Mouse (Mus musculus): ENCODE data around the gene Rcn3. TPM values are rescaled to one million over a fixed set of nuclear protein-coding genes. Genes with fewer than 3 reads are reported as not detected.

Gene Rcn3
- polyA plus RNA-seq, 1 experiment from 2014 or later, result 362 TPM

DNA sequence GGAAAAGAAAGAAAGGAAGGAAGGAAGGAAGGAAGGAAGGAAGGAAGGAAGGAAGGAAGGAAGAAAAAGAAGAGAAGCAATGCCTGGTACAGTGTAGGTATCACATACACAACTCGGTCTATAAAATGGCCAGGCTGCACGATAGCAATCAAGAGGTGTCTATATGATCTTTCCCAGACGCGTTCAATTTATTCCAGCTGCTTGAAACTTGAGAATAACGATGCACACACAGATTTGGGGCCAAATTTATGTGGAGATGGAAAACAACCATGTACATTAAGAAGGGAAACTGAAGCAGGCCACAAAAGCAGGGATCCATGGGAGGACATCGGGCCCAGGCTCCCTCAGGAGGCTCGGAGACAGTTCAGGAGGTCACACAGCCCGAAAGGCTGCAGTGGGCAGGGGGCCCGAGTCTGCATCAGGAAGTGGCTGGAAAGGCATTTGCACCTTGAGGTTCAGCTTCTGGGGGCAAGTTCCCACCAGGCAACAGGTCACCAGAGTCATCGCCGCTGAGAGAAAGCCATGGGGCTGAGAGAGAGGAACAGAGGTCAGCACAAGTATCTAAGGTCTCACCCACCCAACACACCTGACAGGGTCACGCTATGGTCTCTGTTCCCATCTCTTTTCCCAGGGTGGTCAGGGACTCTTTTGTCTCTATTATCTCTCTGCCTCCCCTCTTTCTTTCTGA is 951 bp upstream of the Rcn3 start:
- H3K4me2 ChIP-seq, result peak overlapping the region; percentile 28
- no peak overlapping the region for H3K9ac ChIP-seq
- peak overlapping the region; percentile 91 for H3K27ac ChIP-seq
- H3K27me3 ChIP-seq, result no peaks in the 10 kb centered on the region
- peaks cover 21% of the 10 kb centered on the region for H3K36me3 ChIP-seq
- H3K9me3 ChIP-seq (replicated peaks), result no peaks in the 10 kb centered on the region
- ATAC-seq (replicated peaks; ENCODE audit: low FRiP score), result no peak
- 38% methylated on average over 12 of the region's 12 CpGs for WGBS
- no peak overlapping the region for H3K4me3 ChIP-seq (replicated peaks)
- H3K4me1 ChIP-seq, result peaks cover 53% of the 10 kb centered on the region

DNA sequence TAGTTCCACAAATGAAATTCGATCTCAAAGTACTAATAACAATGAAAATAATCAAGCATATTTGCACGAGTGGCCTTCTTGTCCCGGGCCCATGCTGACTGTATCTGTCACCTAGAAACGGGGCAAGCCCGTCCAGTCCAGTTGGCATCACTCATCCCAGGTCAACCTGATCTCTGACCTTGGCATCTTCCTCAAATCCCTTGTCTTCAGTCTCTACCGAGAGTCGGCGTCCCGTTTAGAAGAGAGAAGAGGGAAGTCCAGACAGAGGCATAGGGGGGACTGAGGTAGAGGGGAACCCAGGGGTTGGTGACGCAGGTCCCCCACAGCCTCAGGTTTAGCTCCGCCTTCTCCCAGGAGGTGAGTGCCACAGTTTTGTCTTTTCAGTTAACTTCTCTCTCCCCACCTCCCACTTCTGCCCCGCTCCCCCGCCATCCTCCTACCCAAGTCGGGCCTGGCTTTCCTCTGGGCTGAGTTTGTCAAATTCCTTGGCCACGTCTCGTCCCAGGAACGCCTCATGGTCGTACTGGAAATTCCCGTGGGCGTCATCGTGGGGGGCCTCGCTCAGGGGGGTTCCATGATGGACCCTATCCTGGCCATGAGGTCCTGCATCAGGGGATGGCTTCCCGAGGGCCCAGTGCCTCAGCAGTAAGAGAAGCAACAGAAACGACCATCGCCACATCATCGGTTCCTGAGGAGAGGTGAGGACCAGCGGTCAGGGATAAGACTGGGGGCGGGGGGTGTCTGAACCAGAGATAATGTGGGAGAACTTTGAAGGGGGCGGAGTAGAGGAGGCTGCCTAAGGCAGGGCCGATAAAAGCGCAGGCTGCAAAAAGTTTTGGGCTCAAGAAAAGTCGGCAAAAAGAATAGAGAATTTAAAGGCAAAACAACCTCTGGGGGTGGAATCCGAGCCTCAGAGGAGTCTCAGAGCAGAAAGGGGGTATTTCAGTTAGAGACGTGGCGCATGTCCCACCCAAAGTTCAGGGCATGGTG is 725 bp downstream of the Rcn3 start:
- peak; percentile 52 for ATAC-seq (replicated peaks; ENCODE audit: low FRiP score)
- Histone ChIP-seq H3K4me1 (peaks cover 47% of the 10 kb centered on the region), H3K9ac (peak overlapping the region; percentile 77), H3K9me3 (replicated peaks) (no peaks in the 10 kb centered on the region), H3K4me2 (peak overlapping the region; percentile 79), H3K36me3 (peaks cover 36% of the 10 kb centered on the region), H3K4me3 (replicated peaks) (peak overlapping the region; percentile 59), H3K27ac (peak overlapping the region; percentile 90), H3K27me3 (no peaks in the 10 kb centered on the region)
- WGBS, result 8% methylated on average over 35 of the region's 35 CpGs

DNA sequence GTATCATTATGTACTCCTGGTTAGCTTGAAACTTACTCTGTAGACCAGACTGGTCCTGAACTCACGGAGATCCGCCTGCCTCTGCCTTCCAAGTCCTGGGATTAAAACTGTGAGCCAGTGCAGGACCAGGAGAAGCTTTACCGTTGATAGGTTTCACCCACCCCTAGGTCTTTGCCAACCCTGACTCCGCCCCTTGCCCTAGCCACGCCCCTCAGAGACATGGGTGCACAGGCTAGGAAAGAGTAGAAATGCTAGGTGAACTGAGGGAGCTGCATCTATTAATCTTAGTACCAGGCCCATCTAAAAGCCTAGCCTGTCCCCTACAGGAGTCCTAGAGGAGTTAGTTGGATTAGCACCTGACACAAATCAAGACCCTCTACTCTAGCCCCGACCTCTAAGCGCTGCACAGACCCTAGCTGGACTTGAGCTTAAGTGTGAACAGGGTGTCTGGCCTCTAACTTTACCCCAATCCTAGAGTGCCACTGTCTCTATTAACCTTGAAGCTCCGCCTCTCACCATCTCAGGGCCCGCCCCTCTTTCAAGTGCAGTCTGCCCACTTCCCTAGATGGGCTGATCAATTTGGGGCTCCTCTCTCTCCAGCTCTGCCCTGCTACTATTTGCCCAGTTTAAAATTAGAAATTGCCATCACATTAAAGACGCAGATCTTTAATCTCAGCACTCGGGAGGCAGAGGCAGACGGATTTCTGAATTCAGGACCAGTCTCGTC is 1.6 kb downstream of the Rcn3 start:
- Histone ChIP-seq H3K4me3 (replicated peaks) (peak overlapping the region; percentile 59), H3K4me1 (peaks cover 45% of the 10 kb centered on the region), H3K9me3 (replicated peaks) (no peaks in the 10 kb centered on the region), H3K9ac (peak overlapping the region; percentile 77; the same call in 1 of the 2 replicates), H3K27me3 (no peaks in the 10 kb centered on the region), H3K27ac (peak overlapping the region; percentile 90; the same call in 1 of the 2 replicates), H3K4me2 (peak overlapping the region; percentile 79), H3K36me3 (peaks cover 42% of the 10 kb centered on the region)
- ATAC-seq (replicated peaks; ENCODE audit: low FRiP score), result no peak
- WGBS, result 76% methylated on average over 13 of the region's 13 CpGs

DNA sequence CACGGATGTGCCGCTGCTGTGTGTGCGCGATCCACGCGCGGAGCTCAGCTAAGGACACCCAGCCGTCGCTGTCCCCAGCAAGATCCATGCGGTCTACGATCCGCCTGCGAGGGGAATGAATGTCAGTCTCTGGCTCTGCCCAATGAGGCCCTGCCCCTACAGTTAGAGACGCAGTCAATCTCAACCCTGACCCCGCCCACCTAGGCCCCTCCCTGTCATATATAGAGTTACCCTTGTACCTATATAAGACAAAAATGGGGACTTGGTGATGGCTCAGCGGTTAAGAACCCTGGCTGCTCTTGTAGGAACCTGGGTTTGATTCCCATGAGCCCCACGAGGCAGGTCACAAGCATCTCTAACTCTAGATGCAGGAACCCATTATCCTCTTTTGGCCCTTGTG is 3.4 kb downstream of the Rcn3 start:
- no peaks in the 10 kb centered on the region for H3K27me3 ChIP-seq
- H3K4me2 ChIP-seq, result no peak overlapping the region
- ATAC-seq (replicated peaks; ENCODE audit: low FRiP score), result no peak
- H3K9me3 ChIP-seq (replicated peaks), result no peaks in the 10 kb centered on the region
- no peak overlapping the region for H3K27ac ChIP-seq
- H3K4me1 ChIP-seq, result peaks cover 27% of the 10 kb centered on the region
- H3K36me3 ChIP-seq, result peaks cover 60% of the 10 kb centered on the region
- H3K9ac ChIP-seq, result no peak overlapping the region
- H3K4me3 ChIP-seq (replicated peaks), result no peak overlapping the region
- WGBS, result 94% methylated on average over 17 of the region's 17 CpGs

DNA sequence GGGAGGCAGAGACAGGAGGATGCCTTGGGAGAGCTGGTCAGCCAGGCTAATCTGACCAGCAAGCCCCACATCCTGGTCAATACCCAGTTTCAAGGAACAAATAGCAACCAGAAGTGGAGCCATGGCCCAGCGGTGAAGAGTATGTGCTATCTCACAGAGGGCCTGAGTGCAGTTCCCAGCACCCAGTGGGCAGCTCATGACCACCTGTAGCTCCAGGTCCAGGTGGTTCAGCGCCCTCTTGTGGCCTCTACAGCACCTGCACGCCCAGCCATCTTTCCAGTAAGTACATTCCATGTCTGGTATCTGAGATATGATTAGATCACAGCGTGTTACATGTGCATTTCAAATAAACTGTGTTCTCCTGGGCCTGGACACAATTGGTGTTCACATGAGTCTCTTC is 5.9 kb downstream of the Rcn3 start:
- no peak for ATAC-seq (replicated peaks; ENCODE audit: low FRiP score)
- Histone ChIP-seq H3K9me3 (replicated peaks) (no peaks in the 10 kb centered on the region), H3K27me3 (no peaks in the 10 kb centered on the region), H3K9ac (no peak overlapping the region), H3K36me3 (peaks cover 78% of the 10 kb centered on the region), H3K4me3 (replicated peaks) (no peak overlapping the region), H3K4me2 (no peak overlapping the region), H3K4me1 (peaks cover 28% of the 10 kb centered on the region), H3K27ac (no peak overlapping the region)
- WGBS, result 84% methylated on average over 4 of the region's 4 CpGs

DNA sequence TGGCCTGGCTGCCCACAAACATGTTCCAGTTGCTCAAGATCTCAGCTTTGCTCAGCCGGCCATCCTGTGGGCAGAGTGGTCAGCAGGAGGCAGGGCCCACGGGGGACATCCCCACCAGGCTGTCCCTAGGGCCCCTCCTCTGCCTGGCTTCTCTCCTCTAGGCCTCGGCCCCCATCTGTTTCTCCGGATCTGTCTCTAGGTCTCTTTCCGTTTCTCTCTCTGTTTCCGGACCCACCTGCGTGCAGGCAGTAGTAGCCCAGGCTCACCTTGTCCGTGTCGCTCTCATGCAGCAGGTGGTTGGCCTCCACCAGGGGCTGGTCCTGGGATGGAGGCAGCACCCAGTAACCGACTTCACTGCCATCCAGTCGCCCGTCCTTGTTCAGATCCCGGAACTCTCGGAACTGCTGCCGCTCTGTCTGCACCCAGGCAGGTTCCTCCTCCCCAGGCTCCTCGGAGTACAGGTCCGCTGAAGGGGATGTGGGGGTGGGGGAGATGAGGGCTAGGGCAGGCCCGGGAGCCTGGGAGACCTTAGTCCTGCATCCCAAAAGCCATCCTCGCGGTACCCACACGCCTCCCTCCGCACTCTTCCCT is 8.6 kb downstream of the Rcn3 start:
- H3K4me2 ChIP-seq, result no peak overlapping the region
- H3K27ac ChIP-seq, result peak overlapping the region; percentile 74; the same call in 1 of the 2 replicates
- H3K9ac ChIP-seq, result no peak overlapping the region

DNA sequence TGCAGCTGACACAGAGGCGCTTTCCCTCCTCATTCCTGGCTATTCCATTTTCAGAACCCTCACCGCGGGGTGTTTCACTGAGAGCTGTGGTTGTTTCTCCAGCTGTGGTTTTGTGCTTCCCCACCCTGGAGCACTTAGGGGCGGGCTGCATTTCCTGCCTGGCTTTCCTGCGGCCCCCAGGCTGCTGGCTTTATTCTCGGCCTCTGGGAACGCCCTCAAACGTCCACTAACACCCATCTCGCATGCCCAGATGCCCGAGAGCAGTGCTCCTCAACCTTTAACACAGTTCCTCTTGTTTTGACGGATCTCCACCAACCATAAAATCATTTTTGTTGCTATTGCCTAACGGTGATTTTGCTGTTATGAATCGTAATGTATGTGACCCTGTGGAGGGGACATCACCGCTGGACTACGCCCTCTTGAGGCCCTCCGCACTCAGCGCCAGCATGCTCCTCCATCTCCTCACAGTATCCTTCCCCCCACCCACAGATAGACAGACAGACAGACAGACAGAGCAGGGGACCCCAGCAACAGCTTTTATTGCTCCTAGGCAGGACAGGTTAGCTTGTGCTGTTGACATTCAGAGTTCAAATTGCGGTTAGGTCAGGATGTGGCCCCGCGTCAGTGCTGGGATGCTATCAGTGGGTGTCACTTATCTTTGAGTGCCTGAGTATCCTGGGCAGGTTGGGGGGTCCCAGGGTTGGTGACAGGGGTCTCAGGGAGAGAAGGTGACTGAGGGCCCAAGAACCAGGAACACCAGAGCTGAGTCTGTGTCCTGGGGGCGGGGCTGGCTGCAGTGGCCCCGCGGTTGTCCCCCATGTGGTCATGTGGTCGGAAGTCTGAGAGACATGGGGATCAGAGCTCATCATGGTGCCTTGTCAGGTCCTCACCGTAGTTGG is 9.4 kb downstream of the Rcn3 start:
- ATAC-seq (replicated peaks; ENCODE audit: low FRiP score), result 0 out of 2 replicates have a peak, but pooled peaks have one; percentile 8
- no peak overlapping the region for H3K4me2 ChIP-seq

More for the DNA sequence above, 8.6 kb downstream of the Rcn3 start:
- H3K4me3 ChIP-seq (replicated peaks), result no peak overlapping the region
- ATAC-seq (replicated peaks; ENCODE audit: low FRiP score), result no peak
- peaks cover 21% of the 10 kb centered on the region; the same call in 1 of the 2 replicates for H3K4me1 ChIP-seq
- peaks cover 69% of the 10 kb centered on the region for H3K36me3 ChIP-seq
- H3K27me3 ChIP-seq, result no peaks in the 10 kb centered on the region
- no peaks in the 10 kb centered on the region for H3K9me3 ChIP-seq (replicated peaks)
- WGBS, result 82% methylated on average over 22 of the region's 22 CpGs

DNA sequence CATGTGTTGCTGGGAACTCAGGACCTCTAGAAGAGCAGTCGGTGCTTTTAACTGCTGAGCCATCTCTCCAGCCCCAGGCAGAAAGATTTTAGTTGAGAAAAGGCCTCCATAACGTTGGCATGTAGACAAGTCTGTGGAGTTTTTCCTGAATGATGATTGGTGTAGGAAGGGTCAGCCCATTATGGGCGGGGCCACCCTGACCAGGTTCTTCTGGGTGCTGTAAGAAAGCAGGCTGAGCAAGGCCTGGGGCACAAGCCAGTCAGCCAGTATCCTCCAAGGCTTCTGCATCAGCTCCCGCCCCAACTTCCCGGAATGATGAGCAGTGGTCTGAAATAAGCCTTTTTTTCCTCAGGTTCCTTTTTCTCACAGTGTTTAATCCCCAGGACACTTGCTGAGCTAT is 11.0 kb downstream of the Rcn3 start:
- Histone ChIP-seq H3K4me2 (no peak overlapping the region), H3K27ac (peak overlapping the region; percentile 41; the same call in 1 of the 2 replicates), H3K36me3 (peaks cover 65% of the 10 kb centered on the region), H3K9ac (no peak overlapping the region), H3K9me3 (replicated peaks) (no peaks in the 10 kb centered on the region), H3K27me3 (no peaks in the 10 kb centered on the region), H3K4me1 (peaks cover 21% of the 10 kb centered on the region; the same call in 1 of the 2 replicates), H3K4me3 (replicated peaks) (no peak overlapping the region)
- 57% methylated on average over 5 of the region's 5 CpGs for WGBS
- ATAC-seq (replicated peaks; ENCODE audit: low FRiP score), result no peak

More for the DNA sequence above, 9.4 kb downstream of the Rcn3 start:
- Histone ChIP-seq H3K27ac (peak overlapping the region; percentile 74), H3K36me3 (peaks cover 65% of the 10 kb centered on the region), H3K4me3 (replicated peaks) (0 out of 2 replicates have a peak overlapping the region, but pooled peaks have one; percentile 7), H3K4me1 (peaks cover 21% of the 10 kb centered on the region; the same call in 1 of the 2 replicates), H3K9ac (no peak overlapping the region), H3K9me3 (replicated peaks) (no peaks in the 10 kb centered on the region), H3K27me3 (no peaks in the 10 kb centered on the region)
- 69% methylated on average over 25 of the region's 25 CpGs for WGBS

DNA sequence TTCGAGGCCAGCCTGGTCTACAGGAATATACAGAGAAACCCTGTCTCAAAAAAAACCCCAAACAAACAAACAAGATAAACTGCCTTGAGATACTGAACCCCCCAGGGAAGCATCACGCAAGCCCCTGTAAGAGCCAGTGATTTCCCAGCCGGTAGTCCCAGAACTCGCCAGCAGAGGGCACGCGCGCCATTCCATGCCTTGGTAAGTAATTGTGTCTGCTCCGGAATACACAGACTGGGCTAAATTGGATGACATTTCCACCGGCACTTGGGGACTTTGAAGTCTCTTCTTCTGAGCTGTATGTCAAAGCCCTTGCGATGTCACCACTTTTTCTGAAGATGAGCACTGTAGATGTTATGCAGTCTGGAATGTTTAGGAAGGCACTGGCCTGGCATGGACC is 12.2 kb downstream of the Rcn3 start:
- Histone ChIP-seq H3K4me2 (no peak overlapping the region), H3K9ac (no peak overlapping the region), H3K4me1 (peaks cover 30% of the 10 kb centered on the region), H3K36me3 (peaks cover 63% of the 10 kb centered on the region), H3K9me3 (replicated peaks) (no peaks in the 10 kb centered on the region), H3K27me3 (no peaks in the 10 kb centered on the region), H3K4me3 (replicated peaks) (no peak overlapping the region), H3K27ac (no peak overlapping the region)
- peak; percentile 16; the same call in 1 of the 2 replicates for ATAC-seq (replicated peaks; ENCODE audit: low FRiP score)
- 2% methylated on average over 10 of the region's 10 CpGs for WGBS

DNA sequence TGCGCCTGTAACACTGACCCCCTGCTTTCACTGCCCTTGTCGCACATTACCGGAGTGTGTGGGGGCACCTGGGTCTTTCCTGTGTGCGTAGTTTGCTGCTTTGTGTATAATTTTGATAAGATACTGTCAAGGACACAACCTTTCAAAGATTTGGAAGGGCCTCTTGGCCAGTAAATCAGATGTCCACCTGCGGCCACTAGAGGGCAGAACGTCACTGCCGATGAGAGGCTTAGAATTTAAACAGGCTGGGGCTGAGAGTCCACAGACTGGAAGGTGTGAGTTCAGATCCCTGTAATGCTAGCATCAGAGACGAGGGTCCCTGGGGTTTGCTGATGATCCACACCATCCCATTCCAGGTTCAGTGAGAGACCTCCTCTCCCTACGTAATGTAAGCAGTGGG is 13.5 kb downstream of the Rcn3 start:
- H3K4me2 ChIP-seq, result no peak overlapping the region
- no peak for ATAC-seq (replicated peaks; ENCODE audit: low FRiP score)
- H3K27me3 ChIP-seq, result no peaks in the 10 kb centered on the region
- 33% methylated on average over 9 of the region's 9 CpGs for WGBS
- H3K9ac ChIP-seq, result no peak overlapping the region
- H3K4me3 ChIP-seq (replicated peaks), result no peak overlapping the region
- no peaks in the 10 kb centered on the region for H3K9me3 ChIP-seq (replicated peaks)
- peaks cover 61% of the 10 kb centered on the region for H3K36me3 ChIP-seq
- no peak overlapping the region for H3K27ac ChIP-seq
- H3K4me1 ChIP-seq, result peaks cover 30% of the 10 kb centered on the region
